Mouse (Mus musculus) heart, adult 11 months (tissue): ENCODE measurements at regions not wholly inside any gene's neighbourhood (a gene's known extent, or its start where the extent isn't known, plus 50 kb on each side); places are given as distances from the start of the nearest gene placed in this dataset.

ENCODE experiments used
- DNase-seq: peaks from one replicate; pipeline ENCODE4 v3.0.0; 2022

DNA sequence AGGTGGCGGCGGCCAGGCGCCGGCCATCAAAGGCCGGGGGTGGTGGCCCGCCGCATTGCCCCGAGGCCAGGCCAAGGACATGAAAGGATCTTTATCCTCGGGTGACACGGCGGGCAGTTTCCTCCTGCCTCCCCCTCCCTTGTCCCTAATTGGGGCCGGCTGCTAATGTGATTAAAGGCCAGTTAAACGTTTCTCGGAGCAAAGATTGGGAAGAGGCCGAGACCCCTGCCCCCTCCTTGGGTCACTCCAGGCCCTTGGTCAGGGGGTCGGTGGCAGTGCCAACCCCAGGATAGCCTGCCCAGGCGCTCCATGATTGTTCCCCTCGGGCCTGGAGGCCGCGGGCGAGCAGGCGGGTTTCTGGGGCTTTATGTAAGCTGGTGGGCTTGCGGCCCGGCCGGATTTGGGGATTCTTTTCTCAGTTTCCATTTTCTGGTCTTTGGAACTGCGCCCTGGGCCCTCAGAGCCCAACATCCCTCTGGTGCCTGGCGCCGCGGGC lies 90.7 kb upstream of the Dio3 start:
- no peak for DNase-seq

DNA sequence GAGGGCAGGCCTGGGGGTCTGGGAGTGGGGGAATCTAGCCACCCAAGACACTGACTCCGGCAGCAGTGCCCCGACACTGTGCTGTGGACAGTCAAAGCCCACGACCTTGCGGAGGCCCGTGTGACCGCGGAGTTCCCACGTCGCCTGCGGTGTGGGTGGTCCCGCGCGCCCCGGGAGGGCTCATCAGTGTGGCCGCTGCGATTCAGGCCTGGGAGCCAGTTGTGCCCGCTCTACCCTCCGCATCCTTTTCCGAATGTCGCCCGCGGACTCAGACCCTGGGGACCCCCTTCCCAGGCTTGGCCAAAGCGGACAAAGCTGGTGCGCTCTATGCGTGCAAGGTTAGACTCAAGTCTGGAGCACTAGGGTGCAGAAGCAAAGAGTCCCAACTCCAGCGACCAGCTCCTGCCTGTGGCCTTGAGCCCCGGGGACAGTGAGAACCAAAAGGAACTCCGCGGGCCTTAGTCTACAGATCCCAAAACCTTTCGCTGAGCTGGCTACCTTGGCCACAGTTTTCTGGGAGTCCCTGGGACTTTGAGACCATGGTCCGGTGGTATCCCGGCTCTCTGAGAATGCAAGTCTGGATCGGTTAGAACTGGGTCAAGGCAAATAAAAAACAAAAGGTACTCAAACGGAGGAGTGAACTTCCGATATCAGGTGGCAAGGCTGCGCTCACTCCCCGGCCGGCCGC lies 90.1 kb upstream of the Dio3 start:
- DNase-seq, result no peak

DNA sequence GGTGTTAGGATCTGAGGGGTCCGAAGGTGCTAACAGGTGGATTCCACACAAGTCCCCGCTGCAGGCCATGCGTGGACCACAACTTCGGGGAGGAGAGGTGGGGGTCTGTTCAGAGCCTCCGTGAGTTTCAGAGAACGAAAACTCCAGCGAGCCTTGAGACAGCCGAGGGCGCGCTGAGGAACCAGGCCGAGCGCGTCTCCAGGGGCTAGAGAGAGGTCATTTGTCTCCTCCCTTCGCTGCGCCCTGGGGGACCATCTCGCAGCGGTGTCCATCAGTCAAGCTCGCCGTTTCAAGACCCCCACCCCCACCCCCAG lies 89.6 kb upstream of the Dio3 start:
- DNase-seq, result no peak

DNA sequence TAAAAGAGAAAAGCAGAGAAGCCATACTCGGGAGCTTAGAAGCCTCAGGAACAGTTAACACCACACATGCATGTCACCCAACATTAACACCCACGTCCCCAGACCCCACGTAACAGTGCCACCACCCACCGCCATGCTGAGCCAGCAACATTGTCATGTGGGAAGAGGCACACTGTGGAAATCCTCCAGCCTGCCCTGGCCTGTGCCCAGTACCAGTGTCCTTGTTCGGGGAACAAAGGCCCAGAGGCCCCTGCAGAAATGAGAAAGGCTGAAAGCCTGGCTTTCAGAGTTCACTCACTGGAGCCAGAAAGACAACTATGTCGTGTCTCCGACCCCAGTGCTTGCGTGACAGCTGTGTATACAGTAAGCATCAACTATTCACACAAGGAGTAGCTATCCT lies 86.7 kb upstream of the Dio3 start:
- DNase-seq, result no peak

DNA sequence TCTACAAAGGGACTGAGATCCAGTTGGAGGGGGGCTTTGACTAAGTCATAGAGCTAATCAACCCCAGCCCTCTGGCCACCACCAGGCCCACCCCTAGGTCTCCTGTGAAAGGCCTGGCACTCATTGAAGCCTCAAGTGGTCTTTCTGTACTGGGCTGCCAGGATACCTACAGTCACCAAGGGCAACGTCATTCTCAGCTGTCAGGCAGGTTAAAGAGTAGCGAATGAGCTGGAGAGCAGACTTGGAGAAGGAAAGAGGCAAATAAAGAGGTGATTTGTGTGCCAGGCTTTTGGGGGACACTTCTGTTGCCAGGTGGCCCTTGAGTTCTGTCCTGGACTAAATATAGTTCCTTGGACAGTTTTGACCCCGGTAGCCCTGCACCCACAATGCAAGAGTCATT lies 81.5 kb upstream of the Dio3 start:
- DNase-seq, result no peak

DNA sequence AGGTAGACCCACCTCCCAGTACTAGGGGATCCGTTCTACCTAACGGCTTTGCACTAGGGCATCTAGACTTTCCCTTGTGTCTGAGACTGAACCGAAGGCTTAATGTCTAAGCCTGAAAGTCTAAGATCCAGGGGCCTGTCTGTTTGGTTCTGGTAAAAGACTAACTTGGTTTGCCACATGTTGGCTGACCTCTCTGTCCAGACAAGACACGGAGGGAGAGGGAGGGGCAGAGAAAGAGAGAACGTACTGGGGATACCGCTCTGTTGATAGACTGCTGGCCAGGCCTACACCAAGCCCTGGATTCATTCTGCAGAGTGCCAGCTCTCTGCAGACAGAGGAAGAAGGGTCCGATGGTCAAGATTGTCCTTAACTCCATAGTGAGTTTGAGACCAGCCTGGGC lies 78.4 kb upstream of the Dio3 start:
- DNase-seq, result peak; percentile 70

DNA sequence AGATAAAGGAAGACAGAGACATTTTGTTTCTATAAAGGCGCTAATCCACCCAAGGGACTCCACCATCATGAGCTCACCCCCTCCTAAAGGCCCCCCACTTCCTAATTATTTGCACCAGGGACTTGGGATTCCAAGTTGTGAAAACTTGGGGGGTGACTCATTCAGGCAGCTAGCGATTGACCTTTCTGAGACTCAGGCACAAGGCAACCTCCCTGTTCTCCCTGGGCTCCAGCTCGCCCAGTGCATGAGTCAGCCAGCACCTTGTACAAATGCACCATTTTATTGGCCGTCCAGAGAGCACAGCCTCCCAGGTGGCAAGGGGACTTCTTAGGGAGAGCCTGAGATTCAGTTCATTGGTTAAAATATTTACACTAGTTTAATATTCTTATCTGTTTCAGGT lies 78.0 kb upstream of the Dio3 start:
- DNase-seq, result peak; percentile 85

DNA sequence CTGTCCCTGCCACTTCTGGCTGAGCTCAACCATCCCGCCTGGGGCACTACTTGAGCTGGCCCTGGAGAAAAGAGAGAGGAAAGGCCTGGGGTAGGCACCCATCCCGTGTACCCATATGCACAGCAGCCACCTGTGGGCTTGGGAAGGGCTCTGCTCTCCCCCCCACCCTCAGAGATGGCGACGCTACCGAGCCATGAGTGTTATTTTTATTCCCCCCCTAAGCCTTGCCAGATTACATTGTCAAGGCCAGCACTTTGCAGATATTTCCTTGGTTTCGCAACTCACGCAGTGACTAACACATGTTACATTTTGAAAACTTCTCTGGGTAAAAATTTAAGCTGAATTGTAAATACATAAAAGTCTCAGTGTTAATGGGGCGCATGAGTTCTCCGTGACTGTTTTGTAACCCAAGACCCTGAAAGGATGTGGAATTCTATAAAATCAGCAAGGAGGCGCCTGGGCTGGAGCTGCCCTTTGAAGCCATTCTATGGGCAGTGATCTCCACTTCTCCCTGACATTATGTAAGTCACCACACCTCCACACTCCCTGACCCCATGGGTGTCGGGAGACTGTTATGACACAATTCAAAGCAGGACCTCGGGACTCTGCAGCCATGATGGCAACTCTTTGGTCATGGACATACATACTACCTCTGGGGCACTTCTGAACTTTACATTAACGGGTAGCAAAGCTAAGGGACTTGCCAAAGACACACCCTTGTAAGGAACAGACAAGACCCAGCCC lies 75.4 kb upstream of the Dio3 start:
- DNase-seq, result peak; percentile 94

DNA sequence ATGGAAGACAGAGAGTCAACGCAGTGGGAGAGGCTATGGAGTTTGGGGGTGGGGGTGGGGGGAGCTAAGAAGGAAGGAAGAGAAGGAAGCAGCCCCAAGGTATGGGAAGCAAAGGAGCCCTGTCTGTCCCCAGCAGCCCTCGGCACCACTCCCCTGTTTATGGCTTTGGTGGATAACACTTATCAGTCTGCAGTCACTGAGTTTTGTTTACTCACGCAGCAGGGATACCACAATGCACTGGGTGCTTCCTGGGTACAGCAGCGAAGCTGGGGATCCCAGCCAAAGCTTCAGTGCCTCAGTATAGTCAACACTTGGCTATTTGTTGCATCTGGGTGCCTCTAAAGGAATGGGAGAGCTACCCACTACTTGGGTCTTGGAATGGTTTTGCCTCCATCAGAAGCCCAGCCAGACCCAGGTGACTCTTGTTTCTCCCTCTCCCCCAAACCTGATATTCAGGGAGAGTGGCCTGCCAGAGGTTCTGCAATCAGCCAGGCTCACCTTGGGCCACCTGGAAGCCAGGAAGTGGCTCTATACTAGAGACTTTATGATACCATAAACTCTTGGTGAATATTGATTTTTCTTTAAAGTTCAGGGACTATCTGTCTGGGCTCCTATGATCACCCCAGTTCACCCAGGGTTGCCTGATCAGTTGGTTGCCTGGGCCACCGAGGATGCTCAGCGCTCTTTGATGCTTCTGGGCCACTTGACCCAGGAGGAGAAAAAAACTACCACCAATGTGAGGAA lies 74.5 kb upstream of the Dio3 start:
- DNase-seq, result peak; percentile 87

DNA sequence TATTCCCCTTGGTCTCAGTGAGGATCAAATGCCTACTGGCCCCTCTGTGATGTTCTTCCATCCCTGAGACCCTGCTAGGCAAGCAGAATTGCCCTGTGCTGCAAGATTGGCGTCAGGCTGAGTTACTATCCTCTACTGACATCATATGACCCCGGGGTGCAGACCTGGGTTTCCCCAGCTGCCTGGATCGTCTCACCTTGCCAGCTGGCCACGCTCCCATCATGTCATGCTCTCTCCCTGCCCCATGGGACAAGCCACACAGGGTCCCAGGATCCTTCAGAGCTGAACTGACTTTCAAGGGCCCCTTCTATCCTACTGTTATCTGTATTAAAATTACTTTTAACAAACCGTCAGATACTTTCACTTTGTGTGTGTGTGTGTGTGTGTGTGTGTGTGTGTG lies 72.6 kb upstream of the Dio3 start:
- no peak for DNase-seq

DNA sequence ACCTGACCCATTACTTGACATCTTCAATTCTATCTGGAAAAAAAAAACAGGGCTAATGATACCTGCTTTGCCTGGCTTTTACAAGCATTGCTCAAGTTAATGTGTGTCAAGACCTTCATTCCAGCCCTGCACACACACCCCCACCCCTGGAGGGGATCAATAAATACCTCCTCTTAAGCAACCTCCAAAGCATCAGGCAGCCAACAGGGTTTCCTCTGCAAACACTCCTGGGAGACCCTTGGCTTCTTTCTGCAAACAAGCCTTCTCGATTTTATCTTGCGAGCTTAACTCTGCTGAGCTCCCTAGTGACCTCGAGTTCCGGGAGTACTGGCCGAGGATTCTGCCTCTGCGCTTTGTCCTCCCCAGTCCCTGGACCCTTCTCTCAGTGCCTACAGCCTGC lies 72.1 kb upstream of the Dio3 start:
- peak; percentile 96 for DNase-seq

DNA sequence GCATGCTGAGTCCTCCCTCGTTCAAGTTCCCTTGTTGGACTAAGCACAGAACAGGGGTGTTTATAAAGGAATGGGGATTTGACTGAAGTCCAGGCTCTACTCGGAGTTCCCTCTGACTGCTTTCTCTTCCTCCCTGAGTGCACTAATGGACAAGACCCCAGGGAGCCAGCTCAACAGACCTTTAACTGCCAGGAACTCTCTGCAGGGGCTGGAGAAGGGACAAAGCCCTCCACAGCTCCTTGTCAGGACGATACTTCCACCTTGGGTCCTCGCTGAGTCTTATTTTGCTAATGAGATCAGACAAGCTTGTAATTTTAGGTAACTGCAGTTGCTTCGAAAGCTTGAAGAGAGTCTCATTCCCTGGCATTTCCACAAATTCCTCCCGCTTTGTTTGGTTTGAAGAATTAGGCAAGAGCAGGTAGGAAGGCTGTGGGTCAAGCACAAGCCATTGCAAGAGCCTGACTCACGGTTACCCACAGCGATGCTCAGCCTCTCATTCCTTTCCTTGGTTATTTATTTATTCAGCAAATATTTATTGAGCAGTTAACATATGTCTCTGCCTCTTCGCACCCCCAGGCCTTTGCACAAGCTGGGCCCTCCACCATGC lies 71.5 kb upstream of the Dio3 start:
- no peak for DNase-seq

DNA sequence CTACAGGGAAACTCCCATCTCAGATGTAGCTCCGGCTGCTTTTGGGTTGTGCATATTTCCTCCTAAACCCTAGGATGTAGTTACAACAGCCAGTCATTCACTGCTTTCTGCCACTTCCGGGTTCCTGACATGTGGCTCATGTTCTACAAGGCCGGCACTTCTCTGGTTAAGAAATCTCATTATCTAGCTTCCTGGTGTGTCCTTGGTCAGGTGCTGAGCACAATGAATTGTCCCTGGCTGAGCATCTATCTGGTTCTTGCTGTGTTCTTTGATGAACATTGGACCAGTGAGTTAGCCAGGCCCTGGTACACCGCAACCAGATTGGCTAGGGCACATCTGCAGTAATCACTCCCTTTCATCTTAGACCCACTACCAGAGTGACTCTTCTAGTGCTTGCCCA lies 66.2 kb upstream of the Dio3 start:
- no peak for DNase-seq

DNA sequence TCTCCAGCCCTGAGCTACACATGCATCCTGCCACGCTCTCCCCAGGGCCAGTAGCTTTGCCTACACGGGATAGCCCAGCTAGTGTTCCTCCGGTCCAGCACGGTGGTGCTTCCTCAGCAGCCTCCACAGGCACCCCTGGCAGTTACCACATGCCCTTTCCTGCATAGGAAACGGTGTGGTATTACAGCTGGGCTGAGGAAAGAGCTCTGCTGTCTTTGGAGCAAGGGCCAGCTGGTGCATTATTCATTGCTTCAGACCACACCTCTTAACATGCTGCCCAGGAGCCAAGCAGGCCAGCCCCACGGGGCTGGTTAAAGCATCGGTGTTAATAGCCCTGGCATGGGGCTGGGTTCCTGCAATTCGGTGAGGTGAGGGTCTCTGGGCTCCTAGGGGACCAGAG lies 64.0 kb upstream of the Dio3 start:
- no peak for DNase-seq

DNA sequence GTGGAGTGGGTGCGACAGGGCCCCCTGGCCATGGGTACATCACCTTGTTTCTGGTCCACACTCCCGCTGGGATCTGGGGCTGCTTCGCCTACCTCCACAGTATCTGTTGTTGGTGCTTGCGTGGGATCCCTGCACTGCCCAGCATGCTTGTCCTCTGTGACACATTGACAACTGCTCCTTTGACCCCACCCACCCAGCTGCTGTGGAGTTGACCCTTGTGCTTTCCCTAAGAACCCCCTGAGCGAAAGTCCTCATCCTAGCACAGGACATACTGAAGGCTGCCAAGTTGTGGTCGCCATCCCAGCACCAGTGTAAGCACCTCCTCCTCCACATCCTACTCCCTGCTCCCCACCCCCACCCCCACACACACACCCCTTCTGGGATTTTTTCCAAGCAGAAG lies 63.6 kb upstream of the Dio3 start:
- DNase-seq, result no peak

DNA sequence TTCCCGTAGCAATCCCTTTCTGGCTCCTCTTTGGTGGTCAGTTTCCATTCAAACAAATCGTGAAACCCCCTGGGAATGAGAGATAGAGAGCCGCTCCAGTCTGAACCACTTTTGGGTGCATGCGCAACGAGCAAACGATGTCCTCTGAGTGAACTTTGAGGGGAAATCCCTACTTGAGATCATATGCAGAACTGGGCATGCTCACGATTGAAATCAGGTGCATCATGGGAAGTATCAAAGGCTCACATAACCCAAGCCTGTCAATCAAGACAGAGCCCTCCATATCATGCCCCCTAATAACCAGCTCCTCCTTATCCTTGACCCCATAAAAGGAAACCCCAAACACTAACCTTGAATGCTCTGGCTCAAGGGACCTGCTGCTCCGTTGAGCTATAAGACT lies 59.1 kb upstream of the Dio3 start:
- DNase-seq, result no peak

DNA sequence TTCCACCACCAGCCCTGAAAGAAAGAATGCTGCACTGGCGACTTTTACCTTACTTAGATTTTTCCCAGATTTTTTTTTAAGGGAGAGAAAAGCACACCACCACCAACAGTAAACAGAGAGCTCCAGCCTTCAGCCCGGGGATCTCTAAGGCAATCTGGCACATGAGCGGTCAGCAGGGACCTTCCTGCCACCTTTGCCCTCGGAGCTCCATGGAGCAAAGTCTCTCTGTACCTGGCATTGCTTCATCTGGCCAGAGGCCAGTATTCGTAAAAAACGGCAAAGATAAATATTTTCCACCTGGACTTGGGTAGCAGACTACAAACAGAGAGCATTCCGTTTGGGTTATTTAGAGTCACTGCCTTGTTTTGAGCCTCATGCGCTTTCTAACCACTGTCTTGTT lies 58.4 kb upstream of the Dio3 start:
- DNase-seq, result no peak

DNA sequence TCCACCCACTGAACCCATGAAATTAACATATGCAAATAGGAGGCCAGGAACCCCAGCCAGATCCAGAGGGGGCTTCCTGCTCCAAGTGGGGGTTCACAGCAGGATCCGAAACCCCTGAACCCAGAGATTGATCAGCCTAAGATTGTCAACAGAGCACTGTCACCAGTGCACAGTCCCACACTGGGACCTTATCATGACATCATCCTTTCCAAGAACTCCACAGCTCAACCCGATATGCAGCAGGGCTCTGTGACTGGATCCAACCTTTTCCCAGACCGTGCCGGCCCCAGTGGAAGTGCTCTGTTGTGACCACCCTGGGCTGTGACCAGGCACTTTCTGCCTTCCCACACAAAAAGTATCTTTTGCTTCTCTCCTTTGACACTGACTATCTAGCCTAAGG lies 57.7 kb upstream of the Dio3 start:
- no peak for DNase-seq

DNA sequence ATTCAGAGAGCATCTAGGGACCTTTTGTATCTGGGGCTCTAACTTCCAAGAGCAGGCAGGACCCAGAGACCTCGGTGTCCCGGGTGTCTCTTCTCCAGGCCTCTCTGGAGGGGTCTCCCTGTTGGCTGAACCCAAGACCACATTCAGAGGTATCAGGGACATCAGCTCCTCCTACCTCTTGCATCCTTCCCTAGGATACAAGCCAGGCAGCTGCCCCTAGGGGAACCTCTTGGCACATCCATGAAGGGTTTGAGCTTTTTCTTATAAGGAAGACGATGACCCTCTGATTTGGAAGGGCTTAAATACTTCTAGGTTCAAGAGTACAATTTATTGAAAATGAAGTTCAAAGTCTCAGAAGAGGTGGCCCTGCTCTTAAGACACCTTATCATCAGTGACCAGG lies 57.2 kb upstream of the Dio3 start:
- no peak for DNase-seq

DNA sequence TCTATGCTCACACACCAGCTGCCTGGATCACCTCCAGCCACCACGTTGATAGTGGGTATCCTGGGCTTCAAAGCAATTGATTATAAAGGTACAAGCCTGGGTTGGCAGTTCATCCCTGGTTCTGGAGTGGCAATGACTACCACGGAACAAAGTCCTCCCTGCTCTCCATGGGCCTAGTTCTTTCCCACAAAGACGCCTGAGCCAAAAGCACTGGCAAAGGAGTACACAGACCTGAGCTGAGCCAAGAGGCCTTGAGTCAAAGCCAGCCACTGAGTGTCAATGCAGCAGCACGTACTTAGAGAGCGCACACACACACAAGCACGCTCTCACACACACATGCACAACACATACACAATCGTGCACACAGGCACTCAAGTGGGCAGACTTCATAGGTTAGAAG lies 54.6 kb upstream of the Dio3 start:
- DNase-seq, result peak; percentile 93

DNA sequence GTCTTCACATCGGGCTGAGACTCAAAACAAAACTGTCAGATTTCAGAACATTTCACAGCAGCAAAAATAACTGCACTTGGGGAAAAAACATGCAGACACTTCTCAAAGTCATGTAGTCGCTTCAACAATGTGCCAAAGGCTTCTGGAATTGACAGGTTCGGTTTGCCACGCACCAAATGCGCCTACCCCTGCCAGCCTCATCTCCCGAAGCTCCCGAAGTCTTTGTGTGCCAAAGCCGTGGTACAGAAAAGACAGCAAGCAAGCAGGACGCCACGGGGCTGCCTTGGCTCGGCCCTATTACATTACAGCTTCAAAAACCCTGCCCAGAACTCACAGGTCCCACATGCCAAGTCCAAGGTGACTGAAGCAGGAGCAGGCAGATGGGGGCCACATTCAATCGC lies 50.9 kb upstream of the Dio3 start:
- no peak for DNase-seq
